ENCODE assay signal across 18 mouse cellular contexts in the genomic region with DNA sequence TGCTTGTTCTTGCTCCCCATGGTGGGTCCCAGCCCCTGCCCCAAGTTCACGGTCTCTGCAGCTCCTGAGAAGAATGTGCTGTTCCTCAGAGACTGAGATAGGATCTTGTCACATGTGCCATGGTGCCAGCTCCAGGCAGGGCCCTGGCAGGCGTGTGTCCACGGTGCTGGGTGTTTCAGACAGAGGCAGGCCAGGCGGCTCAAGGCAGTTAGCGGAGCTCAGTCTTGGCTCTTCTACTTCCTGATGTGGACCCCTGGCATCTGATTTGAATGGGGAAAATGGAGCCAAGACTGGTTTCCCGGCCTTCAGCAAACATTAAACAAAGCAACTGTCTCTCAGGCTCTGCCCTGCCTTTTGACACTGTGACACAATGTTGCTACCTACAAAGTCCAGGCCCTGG. TPM values are rescaled to one million over a fixed set of nuclear protein-coding genes. Genes with fewer than 3 reads are reported as not detected.
DNase-seq lines count a peak whose midpoint lies in the region; ATAC-seq and TF ChIP-seq lines count a peak whose summit lies in the region.
"Had no signal": no experiment of that assay in that cellular context is flagged by ENCODE, and none has a peak within 500 bp of the region (broad histone marks: within the 10 kb centered on the region; RNA-seq: fewer than 3 reads in every experiment).

No protein-coding gene starts in this region.

- WGBS in kidney, postnatal 0 days, result 53% methylated on average over 6 of the region's 6 CpGs
- 43% methylated on average over 6 of the region's 6 CpGs for WGBS in midbrain, postnatal 0 days
- 63% methylated on average over 6 of the region's 6 CpGs for WGBS in midbrain, embryonic 11.5 days
- 47% methylated on average over 6 of the region's 6 CpGs for WGBS in stomach, embryonic 16.5 days

- H3K4me1 ChIP-seq in kidney, postnatal 0 days (replicated peaks; ENCODE audit: insufficient read depth, low read length), result peaks cover 20% of the 10 kb centered on the region
- H3K4me1 ChIP-seq in midbrain, postnatal 0 days (ENCODE audit: insufficient read depth, low read length), result no peaks in the 10 kb centered on the region
- H3K4me1 ChIP-seq in midbrain, embryonic 11.5 days (ENCODE audit: control insufficient read depth, insufficient read depth, low read length), result no peaks in the 10 kb centered on the region
- H3K4me1 ChIP-seq in stomach, embryonic 16.5 days (ENCODE audit: control insufficient read depth, insufficient read depth, low read length), result peaks cover 46% of the 10 kb centered on the region

- no peak for ATAC-seq in kidney, postnatal 0 days (replicated peaks; ENCODE audit: low FRiP score, low read depth)
- ATAC-seq in midbrain, postnatal 0 days (ENCODE audit: low FRiP score), result no peak
- no peak for ATAC-seq in midbrain, embryonic 11.5 days (ENCODE audit: low FRiP score)
- no peak for ATAC-seq in stomach, embryonic 16.5 days (ENCODE audit: insufficient read depth, low FRiP score)
- ATAC-seq: forebrain, embryonic 14.5 days; liver, postnatal 0 days had no signal

- 0 out of 2 replicates have a peak overlapping the region, but pooled peaks have one; percentile 13 for H3K27ac ChIP-seq in kidney, postnatal 0 days
- no peak overlapping the region for H3K27ac ChIP-seq in midbrain, postnatal 0 days (ENCODE audit: low read depth, low read length)
- H3K27ac ChIP-seq in midbrain, embryonic 11.5 days (ENCODE audit: low read depth, low read length), result no peak overlapping the region
- peak overlapping the region; percentile 54; the same call in 1 of the 2 replicates for H3K27ac ChIP-seq in stomach, embryonic 16.5 days (ENCODE audit: low read length)

- DNase-seq in heart, postnatal 4 days, result peak; percentile 18
- no peak for DNase-seq in heart, postnatal 14 days
- no peak for DNase-seq in kidney, postnatal 0 days (ENCODE audit: low spot score)
- DNase-seq in kidney, adult 9 months, result no peak
- DNase-seq in midbrain, postnatal 0 days (ENCODE audit: low spot score), result peak; percentile 37
- DNase-seq in midbrain, embryonic 11.5 days (ENCODE audit: low spot score, missing footprints), result no peak
- DNase-seq in cerebellum, postnatal 36 days, result no peak
- DNase-seq: adrenal gland, adult 8-10 months; layer of hippocampus, adult 9-11 months; liver; liver, postnatal 0 days; retina, postnatal 1 day; thymus, postnatal 14 days had no signal

- no peaks in the 10 kb centered on the region for H3K36me3 ChIP-seq in kidney, postnatal 0 days (ENCODE audit: insufficient read depth, low read length)
- no peaks in the 10 kb centered on the region for H3K36me3 ChIP-seq in midbrain, postnatal 0 days (ENCODE audit: insufficient read depth, low read length)
- no peaks in the 10 kb centered on the region for H3K36me3 ChIP-seq in midbrain, embryonic 11.5 days (ENCODE audit: control insufficient read depth, insufficient read depth, low read length)
- no peaks in the 10 kb centered on the region for H3K36me3 ChIP-seq in stomach, embryonic 16.5 days (ENCODE audit: control insufficient read depth, insufficient read depth, low read length)
- H3K36me3 ChIP-seq: heart, embryonic 12.5 days had no signal

- H3K4me2 ChIP-seq in kidney, postnatal 0 days (ENCODE audit: low read length), result no peak overlapping the region
- H3K4me2 ChIP-seq in midbrain, postnatal 0 days (ENCODE audit: low read depth, low read length, poor library complexity, severe bottlenecking), result no peak overlapping the region
- H3K4me2 ChIP-seq in midbrain, embryonic 11.5 days, result no peak overlapping the region
- H3K4me2 ChIP-seq in stomach, embryonic 16.5 days (ENCODE audit: low read depth, low read length), result no peak overlapping the region
- H3K4me2 ChIP-seq: heart, embryonic 12.5 days had no signal

- H3K4me3 ChIP-seq in kidney, postnatal 0 days (replicated peaks; ENCODE audit: low read depth, low read length), result no peak overlapping the region
- no peak overlapping the region for H3K4me3 ChIP-seq in midbrain, postnatal 0 days (ENCODE audit: low read depth, low read length)
- no peak overlapping the region for H3K4me3 ChIP-seq in midbrain, embryonic 11.5 days (ENCODE audit: low read depth, low read length)
- no peak overlapping the region for H3K4me3 ChIP-seq in stomach, embryonic 16.5 days (replicated peaks; ENCODE audit: low read length)
- H3K4me3 ChIP-seq: erythroblast, embryonic 14.5 days; heart, embryonic 12.5 days had no signal

- no peak overlapping the region for H3K9ac ChIP-seq in kidney, postnatal 0 days (ENCODE audit: low read depth, low read length)
- H3K9ac ChIP-seq in midbrain, postnatal 0 days (replicated peaks; ENCODE audit: low read length, poor library complexity, severe bottlenecking), result no peak overlapping the region
- H3K9ac ChIP-seq in midbrain, embryonic 11.5 days (ENCODE audit: low read length), result no peak overlapping the region
- no peak overlapping the region for H3K9ac ChIP-seq in stomach, embryonic 16.5 days (ENCODE audit: low read length)
- H3K9ac ChIP-seq: heart, embryonic 12.5 days; liver, postnatal 0 days had no signal

- TF ChIP-seq CTCF in kidney, postnatal 0 days (IDR thresholded peaks at IDR 0.05; ENCODE audit: low read depth), result no peak
- no peak for TF ChIP-seq CTCF in midbrain, postnatal 0 days (IDR thresholded peaks at IDR 0.05)

- no peaks in the 10 kb centered on the region for H3K9me3 ChIP-seq in kidney, postnatal 0 days (replicated peaks; ENCODE audit: low read length)
- H3K9me3 ChIP-seq in midbrain, postnatal 0 days (ENCODE audit: low read length), result no peaks in the 10 kb centered on the region
- H3K9me3 ChIP-seq in midbrain, embryonic 11.5 days (ENCODE audit: control insufficient read depth, low read length), result no peaks in the 10 kb centered on the region
- no peaks in the 10 kb centered on the region for H3K9me3 ChIP-seq in stomach, embryonic 16.5 days (replicated peaks; ENCODE audit: control insufficient read depth, low read length)
- H3K9me3 ChIP-seq: heart, embryonic 12.5 days had no signal

- H3K27me3 ChIP-seq in kidney, postnatal 0 days (ENCODE audit: insufficient read depth, low read length), result no peaks in the 10 kb centered on the region
- H3K27me3 ChIP-seq in midbrain, postnatal 0 days (ENCODE audit: insufficient read depth, low read length), result no peaks in the 10 kb centered on the region
- no peaks in the 10 kb centered on the region for H3K27me3 ChIP-seq in midbrain, embryonic 11.5 days (ENCODE audit: control insufficient read depth, insufficient read depth, low read length)
- no peaks in the 10 kb centered on the region for H3K27me3 ChIP-seq in stomach, embryonic 16.5 days (ENCODE audit: control insufficient read depth, insufficient read depth, low read length)
- H3K27me3 ChIP-seq: heart, embryonic 12.5 days had no signal

- intact Hi-C loops in heart, postnatal 14 days (cut with DNase I), result no loop called here

RNA-seq across cellular contexts. Expression of a gene that starts 24.7 kb away (rescaled TPM):
- total RNA-seq in heart, postnatal 4 days (2021), result 1 to 10 TPM; 7.5 to 7.7 TPM
- total RNA-seq in heart, postnatal 14 days (2021), result 1 to 10 TPM; 5.2 to 5.9 TPM
- 16.2 and 16.4 TPM in 2 replicates for polyA plus RNA-seq in kidney, postnatal 0 days (2015; fragmentation: Nextera tagmentation; extraction: Ambion mirVana)
- 70.2 and 87.2 TPM in 2 replicates for total RNA-seq in midbrain, postnatal 0 days (2014; rRNA removed)
- 23.6 and 25.6 TPM in 2 replicates for polyA plus RNA-seq in midbrain, postnatal 0 days (2015; fragmentation: Nextera tagmentation; extraction: Ambion mirVana)
- 9.2 and 12.1 TPM in 2 replicates for polyA plus RNA-seq in midbrain, embryonic 11.5 days (2014; fragmentation: Nextera tagmentation; extraction: Ambion mirVana)
- 13.2 and 13.4 TPM in 2 replicates for polyA plus RNA-seq in stomach, embryonic 16.5 days (2015; fragmentation: Nextera tagmentation; extraction: Ambion mirVana)
- total RNA-seq: neutrophil, adult 5-6 weeks had no signal

Comparison
In these comparisons a context has a peak if more than half of its experiments do, and no peak if none do; other contexts are left out.
1. DNase-seq: peak in heart, postnatal 4 days (single experiment) and midbrain, postnatal 0 days (single experiment); none in heart, postnatal 14 days (0 of 2), kidney, postnatal 0 days (single experiment), kidney, adult 9 months (single experiment), midbrain, embryonic 11.5 days (single experiment) and cerebellum, postnatal 36 days (0 of 2).
2. H3K27ac ChIP-seq: peak in kidney, postnatal 0 days (single experiment) and stomach, embryonic 16.5 days (single experiment); none in midbrain, postnatal 0 days (single experiment) and midbrain, embryonic 11.5 days (single experiment).